Mouse (Mus musculus) v-Abl transformed pro-B cells (cell line): Measurements from ENCODE around the gene Olfr392.

Experiments used
- in situ Hi-C, 2 experiments: fragments of 400-800 bp; cut with MboI; formaldehyde crosslinking; loops; one replicate each; pipeline ENCODE4 v1.15.1; 2025; ENCODE audit not compliant: unreplicated experiment in 2 of 2

Gene Olfr392

GRCm38 (mm10) chr11:73816949-73817348 is at the start of gene Olfr392:
Gene Olfr392, minus strand, starts transcription at chr11:73817049.
- in situ Hi-C loops = no loop called here

DNA sequence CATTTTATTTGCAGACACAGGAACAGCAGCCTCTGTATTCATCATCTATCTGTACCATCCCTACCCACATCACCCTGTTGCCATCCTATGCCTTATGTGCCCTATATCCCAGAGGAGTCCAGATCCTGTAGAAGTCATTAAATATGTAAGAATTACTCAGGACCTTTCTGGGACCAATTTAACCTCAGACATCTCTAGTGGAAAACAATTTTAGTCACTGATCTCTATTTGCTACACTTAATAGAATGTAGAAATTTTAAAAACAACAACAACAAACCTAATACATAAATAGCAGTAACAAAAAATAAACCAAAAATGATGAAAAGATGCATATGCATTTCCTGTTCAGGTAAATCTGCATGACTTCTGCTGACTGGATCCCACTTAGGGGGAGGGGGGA is 34.5 kb upstream of the Olfr392 start, which contains the start of gene Olfr393:
Gene Olfr393, minus strand, starts transcription at position 101 of the 400 bp plus-strand sequence.
- in situ Hi-C loops = no loop called here

DNA sequence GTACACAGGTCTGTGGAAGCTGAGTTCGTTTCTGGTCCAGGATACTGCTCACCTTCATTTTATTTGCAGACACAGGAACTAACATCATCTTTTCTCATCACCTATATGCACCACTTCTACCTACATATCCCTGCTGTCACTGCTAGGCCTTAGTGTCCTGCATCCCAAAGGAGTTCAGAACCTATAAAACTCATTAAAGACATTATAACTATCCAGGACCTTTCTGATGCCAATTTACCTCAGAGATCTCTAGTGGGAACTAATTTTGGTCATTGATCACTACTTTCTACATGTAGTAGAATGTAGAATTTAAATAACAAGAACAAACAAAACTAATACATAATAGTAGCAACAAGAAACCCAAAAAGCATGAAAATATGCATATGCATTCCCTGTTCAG is 13.9 kb downstream of the Olfr392 start, which contains the start of gene Olfr391-ps:
Gene Olfr391-ps, minus strand, starts transcription at position 101 of the 400 bp plus-strand sequence.
- in situ Hi-C loops = no loop called here

DNA sequence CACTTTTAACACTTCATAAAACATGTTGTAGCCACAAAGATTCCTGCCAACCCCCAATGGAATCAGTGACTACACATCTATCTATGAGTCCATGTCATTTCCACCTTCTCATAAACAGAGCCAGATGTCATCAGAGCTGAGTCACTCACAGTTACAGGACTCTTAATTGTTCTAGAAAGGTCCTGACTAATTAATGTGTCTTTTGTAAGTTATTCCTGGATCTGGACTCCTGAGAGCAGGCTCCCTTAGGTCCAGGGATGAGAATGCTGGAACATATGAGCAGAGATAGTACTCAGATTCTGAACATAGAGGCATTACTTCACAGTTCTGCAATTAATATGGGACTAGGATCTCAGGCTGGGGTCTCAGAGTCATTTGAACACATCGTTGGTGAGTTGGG is 34.2 kb downstream of the Olfr392 start, which contains the start of gene Olfr390:
Gene Olfr390, plus strand, starts transcription at position 301 of the 400 bp plus-strand sequence.
- in situ Hi-C loops = no loop called here

DNA sequence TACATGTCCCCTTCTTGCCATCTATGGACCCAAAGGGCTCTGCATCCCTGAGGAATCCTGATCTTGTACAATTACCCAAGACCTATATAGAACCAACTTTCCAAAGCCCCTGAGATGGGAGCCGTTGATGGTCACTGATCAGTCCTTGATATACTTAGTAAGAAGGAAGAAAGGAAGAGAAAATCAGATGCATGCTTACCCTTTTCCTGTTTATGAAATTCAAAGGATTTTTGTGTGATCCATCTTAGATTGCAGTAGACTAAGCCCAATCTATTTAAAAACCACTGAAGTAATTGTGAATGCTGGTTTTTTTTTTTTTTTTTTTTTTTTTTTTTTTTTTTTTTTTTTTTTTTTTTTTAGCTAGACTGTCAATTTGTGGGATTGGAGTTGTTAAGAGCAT is 36.2 kb downstream of the Olfr392 start, which contains the start of gene Olfr389:
Gene Olfr389, minus strand, starts transcription at position 101 of the 400 bp plus-strand sequence.
- in situ Hi-C loops = no loop called here
